Mouse (Mus musculus) spleen, adult 2 months (tissue): Measurements from ENCODE around the gene Slc38a9.

ENCODE experiments used
- CTCF ChIP-seq: fragments of 200-500 bp; IDR thresholded peaks from 2 replicates; pipeline ENCODE4 v1.5.1; 2011; ENCODE audit warnings: mild to moderate bottlenecking, inconsistent platforms; ENCODE audit not compliant: insufficient read depth, insufficient read length, insufficient replicate concordance; ENCODE audit errors: extremely low read depth
- POLR2A ChIP-seq: fragments of 200-500 bp; IDR thresholded peaks from 2 replicates; pipeline ENCODE4 v1.6.1; 2011; ENCODE audit warnings: low read depth, low read length, inconsistent platforms

DNA sequence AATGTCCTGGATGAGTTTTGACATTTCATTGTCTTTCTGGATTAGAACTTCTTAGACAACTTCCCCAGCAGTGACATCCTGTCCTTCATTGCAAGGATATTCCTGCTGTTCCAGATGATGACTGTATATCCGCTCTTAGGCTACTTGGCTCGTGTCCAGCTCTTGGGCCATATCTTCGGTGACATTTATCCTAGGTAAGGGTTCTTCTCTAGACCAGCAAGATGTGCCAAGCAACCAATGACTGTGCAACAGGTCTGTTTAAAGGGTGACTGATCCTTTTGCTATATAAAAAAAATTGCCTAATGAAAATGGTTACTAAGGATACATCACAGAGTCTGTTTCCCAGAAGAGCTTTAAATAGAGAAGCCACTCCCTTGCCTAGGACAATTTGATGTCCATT lies 65.5 kb downstream of the Slc38a9 start:
- TF ChIP-seq CTCF = no peak
- TF ChIP-seq POLR2A = no peak
